Mouse (Mus musculus) spleen, adult 18-20 months (tissue): ENCODE measurements at regions not wholly inside any gene's neighbourhood (a gene's known extent, or its start where the extent isn't known, plus 50 kb on each side); places are given as distances from the start of the nearest gene placed in this dataset.

Source experiments
- DNase-seq, 2 experiments: peaks; one replicate each; pipeline ENCODE4 v3.0.0; 2022; ENCODE audit warnings: mixed read lengths in 2 of 2

- no peak for DNase-seq
Observed at GRCm38 (mm10) chr7:136050116-136050515, 334.0 kb upstream of the Mki67 start.

GRCm38 (mm10) chr7:136056876-136057484 lies 340.8 kb upstream of the Mki67 start:
- no peak for DNase-seq

- DNase-seq: no peak
Observed at GRCm38 (mm10) chr7:136058319-136058718, 342.2 kb upstream of the Mki67 start.

- DNase-seq: no peak
Observed at GRCm38 (mm10) chr7:136058751-136059681, 342.9 kb upstream of the Mki67 start.

- DNase-seq: no peak
Observed at GRCm38 (mm10) chr7:136059896-136060295, 343.7 kb upstream of the Mki67 start.

GRCm38 (mm10) chr7:136060339-136061073 lies 344.3 kb upstream of the Mki67 start:
- no peak for DNase-seq

GRCm38 (mm10) chr7:136062658-136063057 lies 346.5 kb upstream of the Mki67 start:
- no peak for DNase-seq

- no peak for DNase-seq
Observed at GRCm38 (mm10) chr7:136065038-136065678, 349.0 kb upstream of the Mki67 start.

GRCm38 (mm10) chr7:136065679-136066055 lies 349.5 kb upstream of the Mki67 start:
- no peak for DNase-seq

- DNase-seq: no peak
Observed at GRCm38 (mm10) chr7:136070881-136071280, 354.7 kb upstream of the Mki67 start.

- DNase-seq: no peak
Observed at GRCm38 (mm10) chr7:136071331-136071730, 355.2 kb upstream of the Mki67 start.

GRCm38 (mm10) chr7:136073265-136073799 lies 357.2 kb upstream of the Mki67 start:
- DNase-seq: no peak

GRCm38 (mm10) chr7:136074043-136074442 lies 357.9 kb upstream of the Mki67 start:
- DNase-seq: no peak

- DNase-seq: no peak
Observed at GRCm38 (mm10) chr7:136081534-136082252, 365.5 kb upstream of the Mki67 start.

GRCm38 (mm10) chr7:136082253-136082867 lies 366.2 kb upstream of the Mki67 start:
- no peak for DNase-seq

GRCm38 (mm10) chr7:136083005-136083404 lies 366.8 kb upstream of the Mki67 start:
- no peak for DNase-seq

- no peak for DNase-seq
Observed at GRCm38 (mm10) chr7:136083571-136084342, 367.6 kb upstream of the Mki67 start.

- DNase-seq: no peak
Observed at GRCm38 (mm10) chr7:136088785-136089184, 372.6 kb upstream of the Mki67 start.

- no peak for DNase-seq
Observed at GRCm38 (mm10) chr7:136094681-136095360, 378.7 kb upstream of the Mki67 start.

- no peak for DNase-seq
Observed at GRCm38 (mm10) chr7:136104021-136104420, 387.9 kb upstream of the Mki67 start.
